In genomic region chr11:89932231-89932865, GRCm38 (mm10) we compare ENCODE assay signal across 14 mouse cellular contexts.
A peak's percentile ranks its signal among the peaks of the same experiment; 100 is the strongest.
DNase-seq lines count a peak whose midpoint lies in the region; ATAC-seq and TF ChIP-seq lines count a peak whose summit lies in the region.
"Had no signal": no experiment of that assay in that cellular context is flagged by ENCODE, and none has a peak within 500 bp of the region (broad histone marks: within the 10 kb centered on the region; RNA-seq: fewer than 3 reads in every experiment).

No protein-coding gene starts in this region.

- WGBS in forebrain, embryonic 13.5 days, result 21% methylated on average over 8 of the region's 8 CpGs

- ATAC-seq in forebrain, embryonic 13.5 days, result no peak
- ATAC-seq: activated CD4-positive, CD25-positive, alpha-beta regulatory T cell, adult 4 months had no signal

- TF ChIP-seq POLR2A in brain, embryonic 14.5 days (IDR thresholded peaks at IDR 0.05; ENCODE audit: borderline replicate concordance, extremely low read depth, insufficient read depth, insufficient read length, poor library complexity, severe bottlenecking), result no peak

- no peak overlapping the region for H3K9ac ChIP-seq in forebrain, embryonic 13.5 days
- H3K9ac ChIP-seq: limb, embryonic 13.5 days; midbrain, embryonic 12.5 days had no signal

- DNase-seq in frontal cortex, postnatal 10 days (ENCODE audit: low spot score in 2 of 2), result peak; percentile 17 to 31
- DNase-seq in frontal cortex, postnatal 25 days (ENCODE audit: low spot score in 2 of 2), result no peak
- DNase-seq in brain, embryonic 14.5 days (ENCODE audit: low read depth), result peak; percentile 75
- DNase-seq in left cerebral cortex, postnatal 25 days (ENCODE audit: low spot score in 2 of 2), result peak; percentile 15 to 39
- DNase-seq in spleen, postnatal 4 days (ENCODE audit: low spot score in 2 of 2), result no peak
- DNase-seq in thymus, postnatal 36 days, result no peak
- no peak for DNase-seq in spleen, adult 12 weeks (ENCODE audit: low spot score)
- DNase-seq: B cell, adult 2 months; heart, adult 2 months had no signal

- H3K4me3 ChIP-seq in forebrain, embryonic 13.5 days, result no peak overlapping the region
- H3K4me3 ChIP-seq: heart, adult 2 months; limb, embryonic 13.5 days; midbrain, embryonic 12.5 days had no signal

- H3K36me3 ChIP-seq in forebrain, embryonic 13.5 days (ENCODE audit: poor library complexity, severe bottlenecking), result no peaks in the 10 kb centered on the region
- H3K36me3 ChIP-seq: limb, embryonic 13.5 days; midbrain, embryonic 12.5 days had no signal

- intact Hi-C loops in left cerebral cortex, postnatal 25 days (cut with DNase I), result no loop called here

- no peaks in the 10 kb centered on the region for H3K9me3 ChIP-seq in forebrain, embryonic 13.5 days (replicated peaks)
- H3K9me3 ChIP-seq: limb, embryonic 13.5 days; midbrain, embryonic 12.5 days had no signal

- no peak overlapping the region for H3K27ac ChIP-seq in forebrain, embryonic 13.5 days
- H3K27ac ChIP-seq: heart, adult 2 months; kidney, postnatal 0 days; limb, embryonic 13.5 days; midbrain, embryonic 12.5 days had no signal

- peaks cover 17% of the 10 kb centered on the region for H3K4me1 ChIP-seq in forebrain, embryonic 13.5 days
- H3K4me1 ChIP-seq: limb, embryonic 13.5 days had no signal

- TF ChIP-seq CTCF in brain, embryonic 14.5 days (IDR thresholded peaks at IDR 0.05; ENCODE audit: borderline replicate concordance, extremely low read depth, insufficient read depth, insufficient read length), result no peak

- H3K27me3 ChIP-seq in forebrain, embryonic 13.5 days, result no peaks in the 10 kb centered on the region
- H3K27me3 ChIP-seq: limb, embryonic 13.5 days; midbrain, embryonic 12.5 days had no signal

- H3K4me2 ChIP-seq in forebrain, embryonic 13.5 days, result peak overlapping the region; percentile 7; the same call in 1 of the 2 replicates
- H3K4me2 ChIP-seq: limb, embryonic 13.5 days; midbrain, embryonic 12.5 days had no signal

Comparison
In these comparisons a context has a peak if more than half of its experiments do, and no peak if none do; other contexts are left out.
1. DNase-seq: peak in frontal cortex, postnatal 10 days (2 of 2), brain, embryonic 14.5 days (single experiment) and left cerebral cortex, postnatal 25 days (2 of 2); none in frontal cortex, postnatal 25 days (0 of 2), spleen, postnatal 4 days (0 of 2), thymus, postnatal 36 days (0 of 2) and spleen, adult 12 weeks (single experiment).